Mouse (Mus musculus) CD4-positive, CD25-positive, alpha-beta regulatory T cell, adult 9 weeks (primary cell): Measurements from ENCODE around the gene Olfr1085. TPM values are rescaled to one million over a fixed set of nuclear protein-coding genes. Genes with fewer than 3 reads are reported as not detected.

Experiments
- polyA plus RNA-seq: library from polyadenylated mRNA; unstranded; fragments of 100-300 nt; shearing (Covaris generic); gene quantifications from one replicate; pipeline ENCODE4 v1.2.1, GENCODE M21; 2017

Olfr1085 gene
- not detected for polyA plus RNA-seq

GRCm38 (mm10) chr2:86661919-86662318 is at the start of gene Olfr1085:
Gene Olfr1085 (minus strand): TSS chr2:86662019.

DNA sequence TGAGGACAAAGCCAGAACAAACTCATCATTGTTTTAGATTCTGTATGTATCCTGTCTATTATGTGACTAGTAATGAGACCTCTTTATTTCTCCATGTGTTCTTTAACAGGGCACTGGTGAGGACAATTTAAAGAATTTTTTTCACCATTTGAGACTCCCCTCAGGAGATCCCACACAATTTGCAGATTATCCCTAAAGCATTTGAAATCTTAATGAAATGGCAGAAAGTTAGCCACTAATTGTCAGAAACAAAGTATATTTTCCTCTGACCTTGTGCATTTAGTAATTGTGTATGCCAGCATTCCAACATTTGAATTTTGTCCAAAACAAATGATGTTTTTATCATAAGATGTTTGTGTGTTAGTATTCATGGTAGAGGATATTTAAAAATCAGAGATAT is 36.5 kb upstream of the Olfr1085 start, which contains the start of gene Olfr1087:
TSS of gene Olfr1087 (minus strand) at position 101 of the 400 bp plus-strand sequence.

DNA sequence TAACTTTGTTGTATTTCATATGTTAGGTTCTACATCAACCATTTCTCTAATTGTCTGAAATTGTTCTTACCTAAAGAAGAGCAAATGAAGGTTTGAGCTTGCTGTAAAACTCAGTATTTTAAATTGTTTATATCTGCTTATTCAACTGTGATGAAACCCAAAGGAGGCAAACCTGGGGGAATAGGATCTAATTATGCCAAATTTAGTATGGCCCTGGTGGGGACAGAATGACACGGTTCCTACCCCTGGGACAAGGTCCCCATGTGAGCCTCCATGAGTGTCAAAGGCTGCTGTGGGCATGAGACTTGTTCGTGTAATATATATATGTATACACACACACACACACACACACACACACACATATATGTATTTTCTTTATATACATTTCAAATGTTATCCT is 18.2 kb upstream of the Olfr1085 start, which contains the start of gene Olfr1086:
TSS of gene Olfr1086 (minus strand) at position 101 of the 400 bp plus-strand sequence.

DNA sequence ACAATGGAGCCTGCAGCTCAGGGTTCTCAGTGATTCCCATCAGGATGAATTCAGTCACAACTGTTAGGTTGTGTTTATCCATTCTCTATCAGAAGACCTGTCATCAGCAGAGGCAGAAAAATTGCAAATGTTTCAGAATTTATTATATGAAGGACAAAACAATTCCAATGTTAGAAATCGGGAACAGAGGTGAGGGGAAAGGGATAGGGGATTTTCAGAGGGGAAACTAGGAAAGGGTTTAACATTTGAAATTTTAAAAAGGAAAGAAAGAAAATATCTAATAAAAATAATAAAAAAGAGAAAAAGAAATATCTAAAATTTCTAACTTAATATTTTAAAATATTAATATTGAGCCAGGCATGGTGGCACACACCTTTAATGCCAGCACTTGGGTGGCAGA is 22.2 kb downstream of the Olfr1085 start, which contains the start of gene Olfr1084:
TSS of gene Olfr1084 (minus strand) at position 101 of the 400 bp plus-strand sequence.

Other genes with a start within 250 kb of the Olfr1085 start
- not detected for gene Olfr1061, start 248.0 kb downstream of the Olfr1085 start, polyA plus RNA-seq
- gene Olfr1062, start 235.3 kb downstream of the Olfr1085 start, polyA plus RNA-seq: not detected
- not detected for gene Olfr1065, start 211.4 kb downstream of the Olfr1085 start, polyA plus RNA-seq
- not detected for gene Olfr1066, start 205.8 kb downstream of the Olfr1085 start, polyA plus RNA-seq
- not detected for gene Olfr228, start 174.6 kb downstream of the Olfr1085 start, polyA plus RNA-seq
- gene Olfr1076, start 153.6 kb downstream of the Olfr1085 start, polyA plus RNA-seq: not detected
- not detected for gene Olfr1079, start 119.5 kb downstream of the Olfr1085 start, polyA plus RNA-seq
- gene Olfr1080, start 103.8 kb downstream of the Olfr1085 start, polyA plus RNA-seq: not detected
- not detected for gene Olfr1082, start 63.1 kb downstream of the Olfr1085 start, polyA plus RNA-seq
- gene Olfr1084, start 22.3 kb downstream of the Olfr1085 start, polyA plus RNA-seq: not detected
- gene Olfr1086, start 18.1 kb upstream of the Olfr1085 start, polyA plus RNA-seq: not detected
- gene Olfr1087, start 36.4 kb upstream of the Olfr1085 start, polyA plus RNA-seq: not detected
- not detected for gene Olfr1089, start 71.7 kb upstream of the Olfr1085 start, polyA plus RNA-seq
- not detected for gene Olfr1090, start 97.0 kb upstream of the Olfr1085 start, polyA plus RNA-seq
- not detected for gene Olfr1093, start 120.5 kb upstream of the Olfr1085 start, polyA plus RNA-seq
- not detected for gene Olfr141, start 148.0 kb upstream of the Olfr1085 start, polyA plus RNA-seq
- not detected for gene Olfr1094, start 162.6 kb upstream of the Olfr1085 start, polyA plus RNA-seq
- not detected for gene Olfr1095, start 189.7 kb upstream of the Olfr1085 start, polyA plus RNA-seq
- not detected for gene Gm13723, start 212.8 kb upstream of the Olfr1085 start, polyA plus RNA-seq
- not detected for gene Olfr1097, start 230.2 kb upstream of the Olfr1085 start, polyA plus RNA-seq